Mouse (Mus musculus): ENCODE results near the gene Pou2f2. TPM values are rescaled to one million over a fixed set of nuclear protein-coding genes. Genes with fewer than 3 reads are reported as not detected.
A peak's percentile ranks its signal among the peaks of the same experiment; 100 is the strongest.

The Pou2f2 gene
- polyA plus RNA-seq, 1 experiment: 8.4 TPM

GRCm38 (mm10) chr7:25219416-25219750 lies 39.9 kb upstream of the Pou2f2 start:
- under 1% methylated on average over 16 of the region's 16 CpGs for WGBS
- H3K4me3 ChIP-seq (replicated peaks; ENCODE audit: insufficient read depth, low read depth, low read length): peak overlapping the region; percentile 93
- H3K4me1 ChIP-seq (ENCODE audit: control insufficient read depth, insufficient read depth, low read length): peaks cover 9% of the 10 kb centered on the region
- H3K27me3 ChIP-seq (ENCODE audit: control insufficient read depth, insufficient read depth, low read length): no peaks in the 10 kb centered on the region
- peak overlapping the region; percentile 50 for H3K27ac ChIP-seq (ENCODE audit: insufficient read depth, low read length)
- TF ChIP-seq CTCF (IDR thresholded peaks at IDR 0.05; ENCODE audit: borderline replicate concordance, insufficient read depth, low read depth, low read length) (no peak), POLR2A (IDR thresholded peaks at IDR 0.05; ENCODE audit: borderline replicate concordance, insufficient read depth, low read length) (no peak)
- no peak for DNase-seq

GRCm38 (mm10) chr7:25218705-25219415 lies 39.3 kb upstream of the Pou2f2 start:
- DNase-seq: peak; percentile 64 to 71
- no peak for TF ChIP-seq POLR2A (IDR thresholded peaks at IDR 0.05; ENCODE audit: borderline replicate concordance, insufficient read depth, low read length)
- no peak for TF ChIP-seq CTCF (IDR thresholded peaks at IDR 0.05; ENCODE audit: borderline replicate concordance, insufficient read depth, low read depth, low read length)
- peaks cover 9% of the 10 kb centered on the region for H3K4me1 ChIP-seq (ENCODE audit: control insufficient read depth, insufficient read depth, low read length)
- H3K27me3 ChIP-seq (ENCODE audit: control insufficient read depth, insufficient read depth, low read length): no peaks in the 10 kb centered on the region
- H3K27ac ChIP-seq (ENCODE audit: insufficient read depth, low read length): peak overlapping the region; percentile 50
- under 1% methylated on average over 53 of the region's 53 CpGs for WGBS
- peak overlapping the region; percentile 93 for H3K4me3 ChIP-seq (replicated peaks; ENCODE audit: insufficient read depth, low read depth, low read length)

DNA sequence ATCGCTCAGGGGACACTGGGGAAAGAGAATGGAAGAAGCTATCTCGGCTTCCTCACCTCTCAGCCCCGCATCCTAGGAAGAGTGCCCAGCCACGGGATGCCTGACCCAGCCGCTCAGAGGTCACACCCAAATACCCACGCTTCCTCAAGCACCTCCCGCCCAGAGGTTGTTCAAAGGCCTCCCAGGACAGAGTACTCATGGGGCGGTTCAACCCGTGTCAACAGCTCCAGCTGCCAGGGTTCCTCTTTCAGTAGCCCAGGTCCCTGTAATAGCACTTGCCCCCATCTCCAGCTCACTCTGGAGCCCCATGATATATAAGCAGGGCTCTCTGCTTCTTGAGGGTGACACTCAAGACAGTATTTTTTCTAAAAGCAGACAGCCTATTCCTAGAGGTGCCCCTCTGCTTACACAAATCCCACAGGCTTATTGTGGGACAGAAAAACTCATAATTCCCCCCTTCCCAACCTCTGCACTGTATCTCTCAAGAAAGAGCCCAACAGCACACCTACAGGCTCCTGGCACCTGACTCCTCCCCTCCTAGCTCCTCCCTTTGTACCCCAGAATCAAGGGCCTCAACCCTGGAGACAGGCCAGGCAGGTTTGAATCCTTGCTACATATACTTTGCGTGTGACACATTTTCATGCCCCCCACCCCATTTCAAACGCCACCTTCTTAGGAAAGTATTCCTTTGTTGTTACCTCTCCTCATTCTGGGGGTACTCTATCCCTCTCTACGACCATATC lies 38.3 kb upstream of the Pou2f2 start:
- no peak for DNase-seq
- Histone ChIP-seq H3K27me3 (ENCODE audit: control insufficient read depth, insufficient read depth, low read length) (no peaks in the 10 kb centered on the region), H3K27ac (ENCODE audit: insufficient read depth, low read length) (no peak overlapping the region), H3K4me1 (ENCODE audit: control insufficient read depth, insufficient read depth, low read length) (peaks cover 9% of the 10 kb centered on the region), H3K4me3 (replicated peaks; ENCODE audit: insufficient read depth, low read depth, low read length) (no peak overlapping the region)
- TF ChIP-seq POLR2A (IDR thresholded peaks at IDR 0.05; ENCODE audit: borderline replicate concordance, insufficient read depth, low read length): no peak
- no peak for TF ChIP-seq CTCF (IDR thresholded peaks at IDR 0.05; ENCODE audit: borderline replicate concordance, insufficient read depth, low read depth, low read length)
- 71% methylated on average over 12 of the region's 12 CpGs for WGBS

- no peak for TF ChIP-seq POLR2A (IDR thresholded peaks at IDR 0.05; ENCODE audit: borderline replicate concordance, insufficient read depth, low read length)
- TF ChIP-seq CTCF (IDR thresholded peaks at IDR 0.05; ENCODE audit: borderline replicate concordance, insufficient read depth, low read depth, low read length): no peak
- no peak overlapping the region for H3K27ac ChIP-seq (ENCODE audit: insufficient read depth, low read length)
- no peaks in the 10 kb centered on the region for H3K27me3 ChIP-seq (ENCODE audit: control insufficient read depth, insufficient read depth, low read length)
- H3K4me3 ChIP-seq (replicated peaks; ENCODE audit: insufficient read depth, low read depth, low read length): no peak overlapping the region
- 90% methylated on average over 2 of the region's 2 CpGs for WGBS
- H3K4me1 ChIP-seq (ENCODE audit: control insufficient read depth, insufficient read depth, low read length): peaks cover 5% of the 10 kb centered on the region; the same call in 1 of the 2 replicates
- DNase-seq: no peak
These were observed 34.6 kb upstream of the Pou2f2 start for GRCm38 (mm10) chr7:25214172-25214571.

- no peak for DNase-seq
- 72% methylated on average over 3 of the region's 3 CpGs for WGBS
- Histone ChIP-seq H3K27ac (ENCODE audit: insufficient read depth, low read length) (no peak overlapping the region), H3K27me3 (ENCODE audit: control insufficient read depth, insufficient read depth, low read length) (no peaks in the 10 kb centered on the region), H3K4me1 (ENCODE audit: control insufficient read depth, insufficient read depth, low read length) (peaks cover 5% of the 10 kb centered on the region), H3K4me3 (replicated peaks; ENCODE audit: insufficient read depth, low read depth, low read length) (no peak overlapping the region)
- TF ChIP-seq CTCF (IDR thresholded peaks at IDR 0.05; ENCODE audit: borderline replicate concordance, insufficient read depth, low read depth, low read length) (no peak), POLR2A (IDR thresholded peaks at IDR 0.05; ENCODE audit: borderline replicate concordance, insufficient read depth, low read length) (no peak)
These were observed 33.6 kb upstream of the Pou2f2 start for GRCm38 (mm10) chr7:25213099-25213498.

- Histone ChIP-seq H3K4me3 (replicated peaks; ENCODE audit: insufficient read depth, low read depth, low read length) (no peak overlapping the region), H3K27me3 (ENCODE audit: control insufficient read depth, insufficient read depth, low read length) (no peaks in the 10 kb centered on the region), H3K27ac (ENCODE audit: insufficient read depth, low read length) (no peak overlapping the region), H3K4me1 (ENCODE audit: control insufficient read depth, insufficient read depth, low read length) (no peaks in the 10 kb centered on the region; the same call in 1 of the 2 replicates)
- TF ChIP-seq POLR2A (IDR thresholded peaks at IDR 0.05; ENCODE audit: borderline replicate concordance, insufficient read depth, low read length) (no peak), CTCF (IDR thresholded peaks at IDR 0.05; ENCODE audit: borderline replicate concordance, insufficient read depth, low read depth, low read length) (no peak)
- 48% methylated on average over 4 of the region's 4 CpGs for WGBS
- no peak for DNase-seq
These were observed 31.0 kb upstream of the Pou2f2 start for GRCm38 (mm10) chr7:25210482-25210881.

GRCm38 (mm10) chr7:25209161-25209622 lies 29.7 kb upstream of the Pou2f2 start:
- H3K4me3 ChIP-seq (replicated peaks; ENCODE audit: insufficient read depth, low read depth, low read length): no peak overlapping the region
- no peak for TF ChIP-seq POLR2A (IDR thresholded peaks at IDR 0.05; ENCODE audit: borderline replicate concordance, insufficient read depth, low read length)
- TF ChIP-seq CTCF (IDR thresholded peaks at IDR 0.05; ENCODE audit: borderline replicate concordance, insufficient read depth, low read depth, low read length): no peak
- no peaks in the 10 kb centered on the region; the same call in 1 of the 2 replicates for H3K4me1 ChIP-seq (ENCODE audit: control insufficient read depth, insufficient read depth, low read length)
- 74% methylated on average over 3 of the region's 3 CpGs for WGBS
- H3K27ac ChIP-seq (ENCODE audit: insufficient read depth, low read length): no peak overlapping the region
- no peaks in the 10 kb centered on the region for H3K27me3 ChIP-seq (ENCODE audit: control insufficient read depth, insufficient read depth, low read length)
- DNase-seq: no peak

Measured in cerebellum, adult 2 months (tissue).